Mouse (Mus musculus): ENCODE data around the gene BC035044. TPM values are rescaled to one million over a fixed set of nuclear protein-coding genes. Genes with fewer than 3 reads are reported as not detected.
"Not testable (repeated sequence)": the region's sequence is repeated elsewhere in the genome, so short reads cannot be mapped to it uniquely, and the experiment has no call there.

Gene BC035044
- 1 to 10 TPM in 1 of 2 experiments, under 1 TPM in 1; 0.64 to 1.0 TPM for total RNA-seq (2021)

DNA sequence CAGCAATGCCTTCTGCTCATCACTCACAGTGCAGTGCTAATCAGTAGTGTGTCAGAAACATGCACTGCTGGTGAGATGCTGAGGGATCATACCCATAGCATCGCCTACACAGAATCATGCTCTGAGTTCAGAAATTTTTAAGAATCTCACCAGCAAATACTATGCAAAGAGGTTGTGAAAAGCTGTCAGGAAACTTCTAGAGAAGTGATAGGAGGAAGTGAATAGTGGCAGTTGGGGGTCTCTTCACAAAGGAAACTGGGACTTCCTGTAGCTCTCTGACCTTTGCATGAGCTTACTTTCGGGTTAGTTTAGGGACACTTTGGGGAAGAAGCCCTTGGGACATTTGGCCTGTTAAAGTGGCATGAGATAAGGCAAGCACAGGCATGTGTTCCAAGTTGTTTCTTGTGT lies at the start of gene BC035044:
Gene BC035044, minus strand, starts transcription at position 179 of the 408 bp plus-strand sequence.
- DNase-seq, result no peak
- intact Hi-C loops (cut with DNase I), result loop anchor here (10.0 kb wide), 1 partner anchor 94 kb away; no protein-coding TSS in a partner anchor

DNA sequence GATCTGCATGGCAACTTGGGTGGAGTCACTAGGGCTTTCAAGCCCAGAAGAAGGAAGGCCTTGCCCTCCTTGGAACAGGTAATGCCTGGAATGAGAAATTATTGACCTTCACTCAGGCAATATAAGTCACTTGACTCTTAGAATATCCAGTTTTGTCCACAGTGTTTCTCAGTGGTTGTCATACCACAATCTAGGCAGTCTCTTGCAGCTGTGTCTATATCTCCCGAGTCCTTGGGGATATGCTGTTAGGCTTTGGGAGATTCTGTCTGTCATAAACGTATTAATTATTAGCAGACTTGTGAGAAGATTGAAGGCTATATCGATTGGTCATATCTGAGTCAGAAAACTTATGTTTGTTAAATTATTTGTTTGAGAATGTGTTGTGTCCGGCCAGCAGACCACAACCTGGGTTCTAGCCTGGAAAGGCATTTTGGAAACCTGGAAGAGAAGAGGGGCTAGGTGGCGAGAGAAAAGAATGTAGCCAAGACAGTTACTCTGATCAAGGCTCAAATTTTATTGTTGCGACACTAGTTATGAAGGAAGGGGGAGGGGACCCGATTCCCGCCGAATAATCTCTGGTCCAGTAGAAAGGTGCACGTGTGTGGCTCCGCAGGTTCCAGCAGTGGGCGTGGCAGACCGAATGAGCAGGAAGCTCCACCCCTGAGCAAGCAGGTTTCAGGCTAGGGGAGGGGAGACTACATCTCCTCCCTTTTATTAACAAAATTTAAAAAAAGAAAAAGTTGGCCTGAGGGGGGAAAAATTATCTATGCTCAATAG lies 45.2 kb upstream of the BC035044 start:
- intact Hi-C loops (cut with DNase I); DNase-seq: not testable (repeated sequence)

- DNase-seq; intact Hi-C loops (cut with DNase I): not testable (repeated sequence)
Observed at GRCm38 (mm10) chr6:128934081-128934480, 43.2 kb upstream of the BC035044 start, which contains the start of gene Clec2g. Gene Clec2g, plus strand, starts transcription at chr6:128934381.

DNA sequence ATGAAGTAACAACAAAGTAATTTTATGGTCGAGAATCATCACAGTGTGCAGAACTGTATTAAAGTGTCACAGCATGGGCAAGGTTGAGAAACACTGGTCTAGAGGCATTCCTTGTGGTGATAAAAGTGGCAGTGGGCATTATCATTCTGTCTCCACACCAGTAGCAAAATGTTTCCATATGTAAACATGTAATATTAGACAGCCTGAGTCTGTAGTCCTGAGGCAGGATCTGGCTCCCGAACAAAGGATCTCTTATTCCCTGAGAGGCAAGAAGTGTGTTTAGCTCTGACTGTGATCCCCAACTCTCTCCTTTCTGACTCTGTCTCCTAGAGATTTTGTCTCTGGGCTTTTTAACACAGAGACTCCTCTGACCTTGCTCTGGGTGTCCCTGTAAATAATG lies 42.1 kb upstream of the BC035044 start:
- intact Hi-C loops (cut with DNase I), result no loop called here
- DNase-seq, result no peak

GRCm38 (mm10) chr6:128917322-128917721 lies 26.4 kb upstream of the BC035044 start:
- DNase-seq, result no peak
- intact Hi-C loops (cut with DNase I), result no loop called here

DNA sequence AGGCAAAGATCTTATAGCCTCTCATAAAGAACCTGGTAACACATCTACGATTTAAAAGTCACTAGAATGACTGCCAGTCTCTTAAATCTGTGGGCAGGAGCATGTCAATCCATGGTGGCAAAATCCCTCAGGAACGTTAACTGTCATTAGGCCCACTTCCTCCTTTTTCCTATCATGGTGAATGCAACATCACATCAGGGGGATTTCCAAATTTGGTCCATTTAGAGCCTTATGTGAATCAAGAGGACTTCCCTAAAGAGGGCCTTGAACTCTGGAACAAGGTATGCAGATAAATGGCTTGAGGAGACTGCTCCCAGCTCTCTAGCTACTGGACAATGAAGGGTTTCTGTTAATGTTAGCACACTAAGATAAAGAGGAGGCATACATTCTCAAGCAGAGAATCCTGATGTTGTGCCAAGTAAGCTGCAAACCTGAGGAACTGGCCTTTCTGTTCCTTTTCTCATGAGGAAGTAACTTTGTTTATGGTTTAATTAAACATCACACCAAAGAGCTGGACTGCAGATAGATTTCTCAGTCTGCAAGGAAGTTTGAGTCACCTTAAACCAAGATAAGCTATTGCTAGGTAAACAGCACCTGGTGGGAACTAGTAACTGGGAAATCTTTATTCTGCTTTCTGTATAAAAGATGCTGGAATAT lies 22.8 kb upstream of the BC035044 start:
- DNase-seq, result no peak
- intact Hi-C loops (cut with DNase I), result no loop called here

DNA sequence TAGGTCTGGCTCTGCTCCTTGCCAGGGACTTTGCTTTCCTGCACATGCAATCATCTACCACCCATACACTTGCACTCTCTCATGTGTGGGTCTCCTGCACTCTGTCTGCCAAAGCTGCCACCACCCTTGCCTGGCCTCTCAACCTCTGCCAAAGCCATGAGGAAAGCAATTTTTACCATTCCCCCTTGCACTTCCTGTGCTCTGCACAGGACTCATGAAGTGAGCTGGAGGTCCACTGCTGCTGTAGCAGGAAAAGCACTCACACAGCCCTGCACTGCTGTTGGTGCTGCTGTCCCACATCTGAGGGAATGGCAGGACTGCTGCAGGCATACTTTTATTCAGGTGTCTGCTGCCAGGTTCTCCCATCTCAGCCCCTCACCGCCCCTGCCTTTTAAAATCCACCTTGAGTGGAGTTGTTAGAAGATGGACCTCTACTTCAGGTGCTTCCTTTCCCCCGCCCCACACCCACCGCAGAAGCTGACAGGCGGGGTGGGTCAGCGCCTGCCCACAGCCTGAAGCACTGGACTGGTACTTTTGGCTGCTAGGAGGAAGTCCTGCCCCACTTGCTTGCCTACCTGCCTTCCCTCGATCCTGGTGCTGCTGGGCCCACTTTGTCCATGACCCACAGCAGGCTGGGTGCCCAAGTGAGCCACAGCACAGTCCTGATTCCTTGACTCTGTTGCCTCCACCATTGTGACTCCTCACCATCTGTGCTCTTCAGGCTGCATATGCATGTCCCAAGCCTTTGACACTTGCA lies 10.0 kb upstream of the BC035044 start:
- intact Hi-C loops (cut with DNase I), result not testable (repeated sequence)

DNA sequence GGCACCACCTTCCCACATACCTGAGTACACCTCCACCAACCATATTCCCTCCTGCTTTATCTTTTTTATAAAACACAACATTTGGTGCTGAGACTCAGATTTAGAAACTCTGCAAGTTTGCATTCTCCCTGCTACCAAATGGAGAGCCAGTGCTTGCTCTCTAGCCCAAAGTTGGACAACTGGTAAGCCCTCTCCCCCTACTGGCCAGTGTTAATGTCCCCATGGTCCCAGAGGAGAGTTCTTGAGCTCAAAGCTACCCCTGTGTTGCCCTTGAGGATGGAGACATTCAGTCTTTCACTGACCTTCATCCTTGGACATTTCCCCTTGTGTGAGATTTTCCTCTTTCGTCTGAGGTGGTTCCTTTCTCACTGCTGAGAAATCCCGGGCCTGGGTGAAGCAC lies 9.1 kb upstream of the BC035044 start:
- intact Hi-C loops (cut with DNase I), result no loop called here
- DNase-seq, result no peak

More for the DNA sequence above, 10.0 kb upstream of the BC035044 start:
- not testable (repeated sequence) for DNase-seq

DNA sequence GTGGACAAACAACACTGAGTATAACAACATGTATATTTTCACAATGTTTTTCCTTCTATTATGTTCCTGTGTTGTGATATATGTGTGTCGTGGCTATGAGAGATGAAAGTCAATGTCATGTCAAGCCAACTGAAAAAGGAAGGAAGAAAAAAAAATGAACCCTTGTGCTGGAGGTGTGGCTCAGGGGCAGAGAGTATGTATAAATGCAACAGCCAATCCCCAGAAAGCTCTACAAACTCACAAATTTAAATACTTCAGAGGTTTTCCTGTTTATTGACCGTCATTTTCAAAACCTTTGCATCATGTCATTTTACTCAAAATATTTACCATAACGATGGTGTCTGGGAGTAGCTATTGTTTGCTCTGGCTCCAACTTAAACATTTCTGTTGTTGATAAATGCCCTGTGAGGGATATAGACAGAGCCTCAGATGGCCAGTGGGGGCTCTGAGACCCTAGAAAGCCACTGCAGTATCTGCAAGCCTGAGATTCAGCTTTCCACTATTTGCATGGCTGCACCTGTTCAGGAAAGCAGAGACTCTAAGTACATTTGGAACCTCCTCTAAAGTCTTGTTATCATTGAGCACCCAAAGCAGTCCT lies 4.6 kb upstream of the BC035044 start:
- DNase-seq, result no peak
- intact Hi-C loops (cut with DNase I), result loop anchor here (10.0 kb wide), 1 partner anchor 89 kb away; no protein-coding TSS in a partner anchor

DNA sequence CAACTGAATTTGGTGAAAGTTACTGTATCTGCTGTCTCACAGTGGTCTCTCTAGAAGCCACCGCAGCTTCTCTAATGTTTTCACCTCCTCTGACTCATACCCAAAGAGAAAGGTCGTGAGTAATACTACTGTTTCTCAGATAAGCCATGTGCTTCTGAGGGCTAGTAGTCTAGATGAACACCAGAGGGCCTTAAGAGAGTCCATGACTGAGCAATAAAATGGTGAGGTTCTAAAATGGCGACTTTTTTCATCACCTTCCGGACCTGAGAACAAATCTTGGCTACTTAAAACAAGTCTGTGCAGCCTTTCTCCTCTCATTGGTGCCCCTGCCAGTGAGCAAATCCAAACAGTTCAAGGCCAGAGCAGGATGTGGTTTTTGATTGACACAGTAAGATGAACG lies 2.1 kb downstream of the BC035044 start:
- no peak for DNase-seq
- intact Hi-C loops (cut with DNase I), result loop anchor here (10.0 kb wide), 1 partner anchor 76 kb away; no protein-coding TSS in a partner anchor

- intact Hi-C loops (cut with DNase I), result loop anchor here (10.0 kb wide), 1 partner anchor 78 kb away; no protein-coding TSS in a partner anchor
- DNase-seq, result not testable (repeated sequence)
Observed at GRCm38 (mm10) chr6:128887091-128887790, 3.7 kb downstream of the BC035044 start, which contains the start of gene Clec2i. Gene Clec2i, plus strand, starts transcription at chr6:128887588.

- intact Hi-C loops (cut with DNase I), result no loop called here
Observed at GRCm38 (mm10) chr6:128871910-128872610, 18.9 kb downstream of the BC035044 start.

GRCm38 (mm10) chr6:128868861-128869260 lies 22.1 kb downstream of the BC035044 start:
- intact Hi-C loops (cut with DNase I), result no loop called here
- no peak for DNase-seq

More at GRCm38 (mm10) chr6:128871910-128872610, 18.9 kb downstream of the BC035044 start:
- DNase-seq, result no peak

DNA sequence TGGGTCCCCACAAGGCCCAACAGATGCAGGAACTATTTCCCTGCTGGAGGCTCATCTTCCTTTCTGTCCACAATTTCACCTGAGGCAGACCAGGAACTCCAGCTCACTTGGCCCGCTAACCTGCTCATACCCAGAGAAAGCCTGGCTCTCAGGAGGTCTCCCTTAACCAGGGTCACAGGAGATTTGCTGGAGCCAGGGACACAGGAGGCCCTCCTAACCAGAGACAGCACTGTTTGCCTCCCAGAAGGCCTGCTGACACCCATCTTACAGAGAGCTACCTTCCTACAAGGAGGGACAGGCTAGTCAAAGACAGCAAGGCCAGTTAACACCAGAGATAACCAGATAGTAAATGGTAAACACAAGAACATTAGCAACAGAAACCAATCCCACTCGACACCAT lies 33.0 kb downstream of the BC035044 start:
- DNase-seq, result no peak
- intact Hi-C loops (cut with DNase I), result loop anchor here (5.0 kb wide), 2 partner anchors 209 to 379 kb away; no protein-coding TSS in a partner anchor

GRCm38 (mm10) chr6:128856250-128856649 lies 34.7 kb downstream of the BC035044 start:
- DNase-seq, result peak; percentile 86
- intact Hi-C loops (cut with DNase I), result loop anchor here (5.0 kb wide), 2 partner anchors 211 to 381 kb away; no protein-coding TSS in a partner anchor

DNA sequence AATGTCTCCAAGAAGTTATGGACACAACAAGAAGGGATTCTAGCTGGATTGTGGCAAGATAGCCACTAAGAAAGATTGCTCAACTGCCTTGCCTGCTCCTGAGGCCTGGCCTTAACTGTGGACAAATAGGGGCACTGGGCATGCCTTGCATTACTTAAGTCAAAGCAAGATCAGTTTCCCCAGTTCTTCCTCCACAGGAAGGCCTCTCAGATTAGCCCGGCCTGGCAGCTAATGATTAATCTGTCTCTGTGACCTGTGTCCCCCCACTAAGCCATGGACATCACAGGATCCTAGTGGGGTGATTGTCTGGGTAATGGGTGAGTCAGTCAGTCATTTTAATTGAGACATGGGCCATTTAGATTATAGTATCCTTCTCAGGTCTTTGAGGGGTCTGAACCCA lies 35.4 kb downstream of the BC035044 start:
- intact Hi-C loops (cut with DNase I), result loop anchor here (5.0 kb wide), 2 partner anchors 212 to 382 kb away; no protein-coding TSS in a partner anchor
- no peak for DNase-seq

GRCm38 (mm10) chr6:128854895-128855294 lies 36.0 kb downstream of the BC035044 start:
- DNase-seq, result no peak
- intact Hi-C loops (cut with DNase I), result loop anchor here (5.0 kb wide), 3 partner anchors 212 to 402 kb away; no protein-coding TSS in a partner anchor

DNA sequence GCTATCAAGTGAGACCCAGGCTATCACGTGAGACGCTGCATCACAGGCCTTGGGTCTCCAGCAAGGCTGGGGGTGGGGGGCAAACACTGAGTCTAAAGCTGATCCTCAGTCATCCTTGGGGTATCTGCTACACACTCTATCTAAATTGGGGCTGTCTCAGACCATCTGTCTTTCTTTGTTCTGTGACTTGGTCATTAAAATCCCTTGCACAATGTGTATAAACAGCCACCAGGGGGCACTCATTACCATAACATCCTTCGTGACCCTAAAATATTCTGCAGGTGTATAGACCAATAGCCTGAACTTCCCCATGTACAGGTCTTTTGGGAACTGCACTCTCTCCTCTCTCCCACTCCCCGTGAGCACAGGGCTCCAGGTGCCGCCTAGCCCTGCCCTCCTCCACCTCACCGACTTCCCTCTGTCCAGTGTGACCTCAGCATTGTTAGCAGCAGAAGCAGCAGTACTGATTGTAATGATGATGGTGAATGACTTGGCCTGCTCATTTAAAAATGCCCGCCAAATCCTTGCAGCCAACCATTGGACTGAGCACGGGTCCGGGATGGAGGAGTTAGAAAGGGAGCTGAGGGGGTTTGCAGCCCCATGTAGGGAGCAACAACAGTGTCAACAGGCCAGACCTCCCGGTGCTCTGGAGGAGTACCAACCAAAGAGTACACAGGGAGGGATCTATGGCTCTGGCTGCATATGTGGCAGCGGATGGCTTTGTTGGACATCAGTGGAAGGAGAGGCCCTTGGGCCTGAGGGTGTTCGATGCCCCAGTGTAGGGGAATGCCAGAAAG lies 36.7 kb downstream of the BC035044 start:
- peak; percentile 69 for DNase-seq
- intact Hi-C loops (cut with DNase I), result loop anchor here (5.0 kb wide), 1 partner anchor 403 kb away; no protein-coding TSS in a partner anchor
